15 mouse cellular contexts compared by ENCODE assay signal in the genomic region with DNA sequence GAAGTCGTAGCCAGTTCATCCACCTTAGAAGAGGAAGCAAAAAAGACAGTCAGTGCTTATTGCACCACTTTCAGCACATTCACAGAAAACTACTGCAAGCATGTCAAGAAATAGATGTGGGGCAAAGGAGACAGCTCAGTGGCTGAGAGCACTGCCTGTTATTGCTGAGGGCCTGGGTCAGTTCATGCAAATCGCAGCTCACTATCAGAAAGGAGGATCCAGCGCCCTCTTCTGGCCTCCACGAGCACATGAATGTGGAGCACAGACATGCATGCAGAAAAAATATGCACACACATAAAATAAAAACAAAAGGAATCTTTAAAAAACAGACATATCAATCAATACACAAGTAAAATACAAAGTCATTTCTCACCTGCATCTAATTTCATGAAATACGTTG. TPM values are rescaled to one million over a fixed set of nuclear protein-coding genes. Genes with fewer than 3 reads are reported as not detected.
DNase-seq lines count a peak whose midpoint lies in the region; ATAC-seq and TF ChIP-seq lines count a peak whose summit lies in the region.
"Had no signal": no experiment of that assay in that cellular context is flagged by ENCODE, and none has a peak within 500 bp of the region (broad histone marks: within the 10 kb centered on the region; RNA-seq: fewer than 3 reads in every experiment).

No protein-coding gene starts in this region.

- ATAC-seq in intestine, embryonic 14.5 days (replicated peaks; ENCODE audit: low FRiP score, low TSS enrichment, low read depth), result no peak
- ATAC-seq in intestine, embryonic 16.5 days, result no peak
- no peak for ATAC-seq in midbrain, embryonic 14.5 days (ENCODE audit: low FRiP score, low TSS enrichment)
- no peak for ATAC-seq in liver, embryonic 14.5 days (ENCODE audit: insufficient read depth)
- ATAC-seq in midbrain, embryonic 13.5 days, result no peak

- H3K9ac ChIP-seq in intestine, embryonic 14.5 days (ENCODE audit: low read length), result no peak overlapping the region
- H3K9ac ChIP-seq in intestine, embryonic 16.5 days (ENCODE audit: low read depth, low read length), result no peak overlapping the region
- no peak overlapping the region for H3K9ac ChIP-seq in midbrain, embryonic 14.5 days (replicated peaks; ENCODE audit: low read length)
- no peak overlapping the region for H3K9ac ChIP-seq in MEL (ENCODE audit: control insufficient read depth, low read depth, low read length, poor library complexity, severe bottlenecking)
- no peak overlapping the region for H3K9ac ChIP-seq in liver, embryonic 14.5 days (replicated peaks)
- no peak overlapping the region for H3K9ac ChIP-seq in midbrain, embryonic 13.5 days (replicated peaks)
- H3K9ac ChIP-seq: heart, embryonic 12.5 days; hindbrain, embryonic 15.5 days; neural tube, embryonic 13.5 days had no signal

- H3K79me2 ChIP-seq in MEL (ENCODE audit: control insufficient read depth, insufficient read depth, low read length, poor library complexity), result no peaks in the 10 kb centered on the region

- no peak overlapping the region for H3K4me2 ChIP-seq in intestine, embryonic 14.5 days (ENCODE audit: low read length)
- H3K4me2 ChIP-seq in intestine, embryonic 16.5 days (ENCODE audit: low read depth, low read length), result no peak overlapping the region
- H3K4me2 ChIP-seq in midbrain, embryonic 14.5 days (ENCODE audit: low read length), result no peak overlapping the region
- no peak overlapping the region for H3K4me2 ChIP-seq in liver, embryonic 14.5 days (ENCODE audit: low read depth)
- H3K4me2 ChIP-seq in midbrain, embryonic 13.5 days (replicated peaks), result no peak overlapping the region
- H3K4me2 ChIP-seq: heart, embryonic 12.5 days; hindbrain, embryonic 15.5 days; midbrain, embryonic 11.5 days; neural tube, embryonic 13.5 days had no signal

- no peak overlapping the region for H3K4me3 ChIP-seq in intestine, embryonic 14.5 days (ENCODE audit: low read depth, low read length)
- H3K4me3 ChIP-seq in intestine, embryonic 16.5 days (ENCODE audit: low read length), result no peak overlapping the region
- H3K4me3 ChIP-seq in midbrain, embryonic 14.5 days (replicated peaks; ENCODE audit: low read depth, low read length), result no peak overlapping the region
- no peak overlapping the region for H3K4me3 ChIP-seq in midbrain, embryonic 10.5 days
- no peak overlapping the region for H3K4me3 ChIP-seq in MEL (ENCODE audit: control insufficient read depth in 1 of 2, insufficient read depth in 1 of 2, low read depth in 2 of 2, low read length in 2 of 2)
- no peak overlapping the region for H3K4me3 ChIP-seq in liver, embryonic 14.5 days (ENCODE audit: insufficient read depth in 1 of 2, low read depth in 2 of 2, low read length in 2 of 2)
- no peak overlapping the region for H3K4me3 ChIP-seq in midbrain, embryonic 13.5 days (replicated peaks)
- H3K4me3 ChIP-seq: embryonic facial prominence, embryonic 10.5 days; heart, embryonic 12.5 days; hindbrain, embryonic 15.5 days; neural tube, embryonic 13.5 days had no signal

- no peak for TF ChIP-seq POLR2A in MEL (IDR thresholded peaks at IDR 0.05; ENCODE audit: control insufficient read depth in 1 of 2, insufficient read depth in 1 of 2, low read depth in 1 of 2, low read length in 2 of 2, poor library complexity in 1 of 2)

- peak; percentile 32 for DNase-seq in intestine, embryonic 14.5 days (ENCODE audit: low spot score)
- peak; percentile 22 for DNase-seq in midbrain, embryonic 14.5 days
- no peak for DNase-seq in midbrain, embryonic 10.5 days (ENCODE audit: low spot score)
- peak; percentile 42 for DNase-seq in MEL (ENCODE audit: low read depth, low spot score)
- DNase-seq in liver, embryonic 14.5 days (ENCODE audit: low read depth in 3 of 3, low spot score in 3 of 3), result no peak
- no peak for DNase-seq in spleen, postnatal 10 days (ENCODE audit: low spot score in 2 of 2)
- DNase-seq: cerebellum, adult 11-12 months had no signal

- H3K36me3 ChIP-seq in intestine, embryonic 14.5 days (ENCODE audit: control insufficient read depth, insufficient read depth, low read length), result peaks cover 4% of the 10 kb centered on the region; the same call in 1 of the 2 replicates
- no peaks in the 10 kb centered on the region for H3K36me3 ChIP-seq in intestine, embryonic 16.5 days (ENCODE audit: control insufficient read depth, insufficient read depth, low read length)
- no peaks in the 10 kb centered on the region for H3K36me3 ChIP-seq in midbrain, embryonic 14.5 days (ENCODE audit: control insufficient read depth, insufficient read depth, low read length)
- peaks cover 6% of the 10 kb centered on the region; the same call in 1 of the 2 replicates for H3K36me3 ChIP-seq in midbrain, embryonic 10.5 days
- no peaks in the 10 kb centered on the region for H3K36me3 ChIP-seq in MEL (ENCODE audit: control insufficient read depth in 1 of 2, insufficient read depth in 2 of 2, low read length in 2 of 2)
- H3K36me3 ChIP-seq in liver, embryonic 14.5 days (replicated peaks; ENCODE audit: control insufficient read depth, insufficient read depth, low read depth), result no peaks in the 10 kb centered on the region
- no peaks in the 10 kb centered on the region for H3K36me3 ChIP-seq in midbrain, embryonic 13.5 days

- TF ChIP-seq CTCF in MEL (IDR thresholded peaks at IDR 0.05 in 2 of 3, conservative IDR thresholded peaks at IDR 0.05 in 1 of 3; ENCODE audit: control insufficient read depth in 1 of 3, insufficient read depth in 1 of 3, low read depth in 2 of 3, low read length in 3 of 3, poor library complexity in 1 of 3, severe bottlenecking in 1 of 3), result peak; percentile 47 to 64 (median 51)
- TF ChIP-seq CTCF in liver, embryonic 14.5 days (IDR thresholded peaks at IDR 0.05; ENCODE audit: low read depth), result peak; percentile 51

- H3K27ac ChIP-seq in intestine, embryonic 14.5 days (ENCODE audit: low read depth), result no peak overlapping the region
- H3K27ac ChIP-seq in intestine, embryonic 16.5 days (ENCODE audit: low read length), result no peak overlapping the region
- H3K27ac ChIP-seq in midbrain, embryonic 14.5 days (replicated peaks; ENCODE audit: low read depth, low read length), result no peak overlapping the region
- H3K27ac ChIP-seq in midbrain, embryonic 10.5 days (replicated peaks), result no peak overlapping the region
- no peak overlapping the region for H3K27ac ChIP-seq in MEL (ENCODE audit: control insufficient read depth, low read depth, low read length)
- H3K27ac ChIP-seq in liver, embryonic 14.5 days, result no peak overlapping the region
- no peak overlapping the region for H3K27ac ChIP-seq in midbrain, embryonic 13.5 days
- H3K27ac ChIP-seq: embryonic facial prominence, embryonic 10.5 days; hindbrain, embryonic 15.5 days; neural tube, embryonic 13.5 days had no signal

- no peaks in the 10 kb centered on the region for H3K27me3 ChIP-seq in intestine, embryonic 14.5 days (replicated peaks; ENCODE audit: control insufficient read depth, insufficient read depth, low read length)
- no peaks in the 10 kb centered on the region for H3K27me3 ChIP-seq in intestine, embryonic 16.5 days (replicated peaks; ENCODE audit: control insufficient read depth, insufficient read depth, low read length)
- H3K27me3 ChIP-seq in midbrain, embryonic 14.5 days (ENCODE audit: control insufficient read depth, insufficient read depth, low read length), result no peaks in the 10 kb centered on the region
- H3K27me3 ChIP-seq in midbrain, embryonic 10.5 days (ENCODE audit: low read depth, poor library complexity, severe bottlenecking), result no peaks in the 10 kb centered on the region
- no peaks in the 10 kb centered on the region for H3K27me3 ChIP-seq in MEL (ENCODE audit: control insufficient read depth in 1 of 2, insufficient read depth in 2 of 2, low read length in 2 of 2)
- no peaks in the 10 kb centered on the region for H3K27me3 ChIP-seq in liver, embryonic 14.5 days (ENCODE audit: control insufficient read depth, insufficient read depth, low read length)
- no peaks in the 10 kb centered on the region for H3K27me3 ChIP-seq in midbrain, embryonic 13.5 days
- H3K27me3 ChIP-seq: heart, embryonic 12.5 days; hindbrain, embryonic 15.5 days; neural tube, embryonic 13.5 days had no signal

- no peak for TF ChIP-seq EP300 in MEL (IDR thresholded peaks at IDR 0.05; ENCODE audit: low read depth in 1 of 2, low read length in 2 of 2)
- no peak for TF ChIP-seq EP300 in liver, embryonic 14.5 days (IDR thresholded peaks at IDR 0.05; ENCODE audit: low read depth)

- H3K9me3 ChIP-seq in intestine, embryonic 14.5 days (ENCODE audit: control insufficient read depth, low read length), result no peaks in the 10 kb centered on the region
- H3K9me3 ChIP-seq in intestine, embryonic 16.5 days (ENCODE audit: control insufficient read depth, low read length), result no peaks in the 10 kb centered on the region
- no peaks in the 10 kb centered on the region for H3K9me3 ChIP-seq in midbrain, embryonic 14.5 days (ENCODE audit: control insufficient read depth, low read length)
- no peaks in the 10 kb centered on the region for H3K9me3 ChIP-seq in midbrain, embryonic 10.5 days (replicated peaks)
- H3K9me3 ChIP-seq in MEL (replicated peaks; ENCODE audit: insufficient read depth, low read length), result no peaks in the 10 kb centered on the region
- no peaks in the 10 kb centered on the region for H3K9me3 ChIP-seq in liver, embryonic 14.5 days (ENCODE audit: control insufficient read depth, low read length)
- H3K9me3 ChIP-seq in midbrain, embryonic 13.5 days, result no peaks in the 10 kb centered on the region
- H3K9me3 ChIP-seq: embryonic facial prominence, embryonic 10.5 days; G1E; heart, embryonic 12.5 days; hindbrain, embryonic 15.5 days; neural tube, embryonic 13.5 days had no signal

- no peaks in the 10 kb centered on the region for H3K4me1 ChIP-seq in intestine, embryonic 14.5 days (replicated peaks; ENCODE audit: control insufficient read depth, insufficient read depth, low read length)
- no peaks in the 10 kb centered on the region for H3K4me1 ChIP-seq in intestine, embryonic 16.5 days (ENCODE audit: control insufficient read depth, insufficient read depth, low read length)
- no peaks in the 10 kb centered on the region for H3K4me1 ChIP-seq in midbrain, embryonic 14.5 days (ENCODE audit: control insufficient read depth, insufficient read depth, low read length)
- no peaks in the 10 kb centered on the region for H3K4me1 ChIP-seq in midbrain, embryonic 10.5 days
- no peaks in the 10 kb centered on the region for H3K4me1 ChIP-seq in MEL (ENCODE audit: control insufficient read depth in 1 of 2, insufficient read depth in 2 of 2, low read length in 2 of 2)
- H3K4me1 ChIP-seq in liver, embryonic 14.5 days (replicated peaks; ENCODE audit: control insufficient read depth in 2 of 2, insufficient read depth in 2 of 2, low read length in 1 of 2), result no peaks in the 10 kb centered on the region
- no peaks in the 10 kb centered on the region for H3K4me1 ChIP-seq in midbrain, embryonic 13.5 days (replicated peaks)
- H3K4me1 ChIP-seq: embryonic facial prominence, embryonic 10.5 days; heart, embryonic 12.5 days; hindbrain, embryonic 15.5 days had no signal

- TF ChIP-seq RAD21 in MEL (IDR thresholded peaks at IDR 0.05; ENCODE audit: low read depth, low read length), result no peak

- WGBS in intestine, embryonic 14.5 days, result 70% methylated on average over 5 of the region's 5 CpGs
- 69% methylated on average over 5 of the region's 5 CpGs for WGBS in intestine, embryonic 16.5 days
- WGBS in midbrain, embryonic 14.5 days, result 66% methylated on average over 5 of the region's 5 CpGs
- 70% methylated on average over 5 of the region's 5 CpGs for WGBS in midbrain, embryonic 10.5 days
- WGBS in liver, embryonic 14.5 days (ENCODE audit: insufficient replicate concordance), result 61% methylated on average over 5 of the region's 5 CpGs
- WGBS in midbrain, embryonic 13.5 days, result 60% methylated on average over 5 of the region's 5 CpGs

RNA-seq across cellular contexts. Expression of a gene that starts 18.0 kb away (rescaled TPM):
- 6.8 and 9.3 TPM in 2 replicates for polyA plus RNA-seq in intestine, embryonic 14.5 days (2014; fragmentation: Nextera tagmentation; extraction: Ambion mirVana)
- 6.7 and 7.4 TPM in 2 replicates for polyA plus RNA-seq in intestine, embryonic 16.5 days (2015; fragmentation: Nextera tagmentation; extraction: Ambion mirVana)
- 5.2 and 9.1 TPM in 2 replicates for polyA plus RNA-seq in midbrain, embryonic 14.5 days (2014; fragmentation: Nextera tagmentation; extraction: Ambion mirVana)
- 10.1 and 11.1 TPM in 2 replicates for polyA plus RNA-seq in midbrain, embryonic 10.5 days (2016; fragmentation: Nextera tagmentation; extraction: Ambion mirVana)
- 4.2 and 6.0 TPM in 2 replicates for total RNA-seq in MEL (2012; rRNA removed)
- polyA plus RNA-seq in MEL (2012; ENCODE audit: insufficient read depth in 1 of 2, insufficient read length in 2 of 2, low read depth in 1 of 2, low replicate concordance in 2 of 2, missing spikeins in 1 of 2), result 1 to 10 TPM in 1 of 2 experiments, not detected in 1; 8.3 TPM
- 1.5 and 1.9 TPM in 2 replicates for polyA plus RNA-seq in liver, embryonic 14.5 days (2012; rRNA removed)
- polyA plus RNA-seq in liver, embryonic 14.5 days (2014; fragmentation: Nextera tagmentation; extraction: Ambion mirVana), result 1.3 and 1.4 TPM in 2 replicates
- polyA plus RNA-seq in midbrain, embryonic 13.5 days (2015; fragmentation: Nextera tagmentation; extraction: Ambion mirVana), result 7.8 and 9.7 TPM in 2 replicates

RNA-seq across cellular contexts. Expression of a gene that starts 47.9 kb away (rescaled TPM):
- 27.8 and 27.9 TPM in 2 replicates for polyA plus RNA-seq in intestine, embryonic 14.5 days (2014; fragmentation: Nextera tagmentation; extraction: Ambion mirVana)
- polyA plus RNA-seq in intestine, embryonic 16.5 days (2015; fragmentation: Nextera tagmentation; extraction: Ambion mirVana), result 23.3 and 26.0 TPM in 2 replicates
- 37.5 and 42.7 TPM in 2 replicates for polyA plus RNA-seq in midbrain, embryonic 14.5 days (2014; fragmentation: Nextera tagmentation; extraction: Ambion mirVana)
- polyA plus RNA-seq in midbrain, embryonic 10.5 days (2016; fragmentation: Nextera tagmentation; extraction: Ambion mirVana), result 24.1 and 28.8 TPM in 2 replicates
- total RNA-seq in MEL (2012; rRNA removed), result 19.2 and 21.9 TPM in 2 replicates
- polyA plus RNA-seq in MEL (2012; ENCODE audit: insufficient read depth in 1 of 2, insufficient read length in 2 of 2, low read depth in 1 of 2, low replicate concordance in 2 of 2, missing spikeins in 1 of 2), result 10 to 100 TPM in 1 of 2 experiments, not detected in 1; 13.5 TPM
- 0.64 and 1.4 TPM in 2 replicates for polyA plus RNA-seq in liver, embryonic 14.5 days (2012; rRNA removed)
- polyA plus RNA-seq in liver, embryonic 14.5 days (2014; fragmentation: Nextera tagmentation; extraction: Ambion mirVana), result 12.3 and 13.3 TPM in 2 replicates
- 37.7 and 45.0 TPM in 2 replicates for polyA plus RNA-seq in midbrain, embryonic 13.5 days (2015; fragmentation: Nextera tagmentation; extraction: Ambion mirVana)

Comparison
In these comparisons a context has a peak if more than half of its experiments do, and no peak if none do; other contexts are left out.
1. DNase-seq: peak in intestine, embryonic 14.5 days (single experiment), midbrain, embryonic 14.5 days (single experiment) and MEL (single experiment); none in midbrain, embryonic 10.5 days (single experiment), liver, embryonic 14.5 days (0 of 3) and spleen, postnatal 10 days (0 of 2).